Mouse (Mus musculus) WW6 (cell line): ENCODE measurements around the gene Prl2c3.
"Not testable (repeated sequence)": the region's sequence is repeated elsewhere in the genome, so short reads cannot be mapped to it uniquely, and the experiment has no call there.

Experiments
- DNase-seq: peaks from one replicate; pipeline ENCODE4 v3.0.0-alpha.2; 2013; ENCODE audit warnings: low read depth, low spot score

The Prl2c3 gene

DNA sequence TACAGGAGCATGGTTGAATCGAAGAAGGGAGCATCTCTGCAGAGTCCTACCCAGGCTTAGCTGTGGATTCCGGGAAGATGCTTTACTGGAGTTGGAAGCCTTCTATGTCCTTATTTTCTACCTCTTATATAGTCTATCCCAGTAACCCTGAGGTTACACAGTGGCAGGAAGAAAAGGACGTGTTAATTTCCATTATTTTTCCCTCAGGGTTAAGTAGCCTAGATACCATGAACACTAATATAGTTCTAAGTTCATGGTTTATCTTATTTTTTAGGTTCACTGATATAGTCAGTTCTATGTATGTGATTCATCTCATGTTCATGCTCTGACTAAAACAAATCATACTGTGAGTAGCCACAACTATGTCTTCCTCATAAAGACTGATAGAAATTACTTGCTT is at the start of gene Prl2c3:
Gene Prl2c3, minus strand, starts transcription at position 101 of the 400 bp plus-strand sequence.
- not testable (repeated sequence) for DNase-seq

DNA sequence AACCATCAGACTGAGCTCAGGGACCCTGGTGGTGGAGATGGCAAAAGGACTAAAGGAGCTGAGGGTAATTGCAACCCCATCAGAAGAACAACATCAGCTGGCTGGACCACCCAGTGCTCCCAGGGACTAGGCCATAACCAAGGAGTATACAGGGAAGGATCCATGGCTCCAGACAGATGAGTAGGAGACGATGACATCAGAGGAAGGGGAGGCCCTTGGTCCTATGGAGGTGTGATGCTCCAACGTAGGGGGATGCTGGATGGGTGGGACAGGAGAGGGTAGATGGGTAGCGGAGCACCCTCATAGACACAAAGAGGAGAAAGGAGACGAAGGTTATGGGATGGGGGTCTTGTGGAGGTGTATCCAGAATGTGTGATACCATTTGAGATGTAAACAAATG is 48.4 kb upstream of the Prl2c3 start:
- DNase-seq: not testable (repeated sequence)

- not testable (repeated sequence) for DNase-seq
Measured at GRCm38 (mm10) chr13:12844701-12845100, 44.8 kb upstream of the Prl2c3 start.

GRCm38 (mm10) chr13:12837546-12837945 is 37.7 kb upstream of the Prl2c3 start:
- DNase-seq: not testable (repeated sequence)

- no peak for DNase-seq
Measured at GRCm38 (mm10) chr13:12831769-12832168, 31.9 kb upstream of the Prl2c3 start.

GRCm38 (mm10) chr13:12829031-12829430 is 29.2 kb upstream of the Prl2c3 start:
- DNase-seq: no peak

GRCm38 (mm10) chr13:12824500-12825176 is 24.8 kb upstream of the Prl2c3 start:
- DNase-seq: not testable (repeated sequence)

- not testable (repeated sequence) for DNase-seq
Measured at GRCm38 (mm10) chr13:12813734-12814424, 14.0 kb upstream of the Prl2c3 start.

DNA sequence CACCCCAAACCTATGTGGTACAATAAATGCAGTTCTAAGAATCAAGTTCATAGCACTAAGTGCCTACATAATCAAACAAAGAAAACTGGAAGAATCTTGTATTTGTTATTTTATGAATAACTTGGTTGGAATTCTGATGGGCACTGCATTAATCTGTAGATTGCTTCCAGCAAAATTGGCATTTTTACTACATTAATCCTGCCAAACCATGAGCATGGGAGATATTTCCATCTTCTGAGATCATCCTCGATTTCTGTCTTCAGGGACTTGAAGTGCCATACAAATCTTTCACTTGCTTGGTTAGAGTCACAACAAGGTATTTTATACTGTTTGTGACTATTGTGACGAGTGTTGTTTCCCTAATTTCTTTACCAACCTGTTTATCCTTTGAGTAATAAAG is 9.7 kb upstream of the Prl2c3 start:
- no peak for DNase-seq

DNA sequence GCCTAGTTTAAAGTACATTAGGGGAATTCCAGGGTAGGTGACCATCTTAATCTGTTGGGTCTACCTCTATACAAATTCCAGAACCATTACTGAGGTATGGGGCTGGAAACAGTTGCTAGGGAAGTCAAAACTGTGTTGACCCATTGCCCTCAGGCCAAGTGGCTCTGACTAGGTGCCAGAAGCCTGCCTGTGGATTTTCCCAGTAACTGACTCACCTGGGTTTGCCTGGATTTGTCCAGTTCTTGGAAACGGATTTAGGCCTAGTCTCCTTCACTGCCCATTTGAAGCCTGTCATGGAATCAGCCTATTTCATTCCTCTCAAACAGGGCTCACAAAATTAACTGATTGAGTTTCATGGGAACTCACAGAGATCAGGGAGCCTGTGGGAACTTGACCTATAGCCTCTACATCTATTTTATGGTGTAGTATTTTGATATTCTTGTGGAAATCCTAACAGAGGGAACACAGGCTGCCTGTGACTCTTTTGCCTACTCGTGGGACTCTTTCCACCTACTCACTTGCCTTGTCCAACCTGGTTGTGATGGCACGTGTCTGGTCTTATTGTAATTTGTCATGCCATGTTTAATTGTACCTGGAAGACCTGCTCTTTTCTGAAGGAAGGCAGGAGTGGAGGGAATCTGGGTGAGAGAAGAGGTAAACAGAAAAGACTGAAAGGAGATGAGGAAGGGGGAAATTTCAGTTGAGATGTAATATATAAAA is 9.1 kb upstream of the Prl2c3 start:
- not testable (repeated sequence) for DNase-seq

DNA sequence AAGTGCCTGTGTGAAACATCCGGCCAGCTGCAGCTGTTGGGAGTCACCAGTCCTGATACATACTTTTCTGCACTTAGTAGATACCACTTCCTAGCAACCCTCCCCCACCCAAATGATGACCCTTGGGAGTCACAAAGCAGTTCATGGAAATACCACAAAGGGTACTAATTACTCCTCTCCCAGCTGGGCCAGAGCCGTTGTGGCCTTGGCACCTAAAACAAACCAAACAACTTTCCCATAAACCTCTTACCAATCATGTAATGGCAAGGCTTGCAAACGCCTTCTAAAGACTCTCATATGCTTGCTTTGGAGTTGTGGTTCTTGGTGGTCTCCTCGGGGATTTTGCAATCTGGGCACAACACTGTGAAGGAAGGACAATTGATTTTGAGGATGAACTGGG is 6.6 kb upstream of the Prl2c3 start:
- not testable (repeated sequence) for DNase-seq

- not testable (repeated sequence) for DNase-seq
Measured at GRCm38 (mm10) chr13:12769442-12770091, 30.3 kb downstream of the Prl2c3 start.
